Mouse (Mus musculus) erythroblast, embryonic 14.5 days (primary cell): ENCODE measurements around the gene Frmd5. TPM values are rescaled to one million over a fixed set of nuclear protein-coding genes. Genes with fewer than 3 reads are reported as not detected.

Source experiments
- H3K27me3 ChIP-seq: 2 replicates; pipeline ENCODE4 v1.6.1; 2012; ENCODE audit warnings: inconsistent platforms; ENCODE audit not compliant: control insufficient read depth
- H3K36me3 ChIP-seq: 2 replicates; pipeline ENCODE4 v1.6.1; 2012; ENCODE audit warnings: mild to moderate bottlenecking, inconsistent platforms; ENCODE audit not compliant: control insufficient read depth
- H3K4me1 ChIP-seq: 2 replicates; pipeline ENCODE4 v1.6.1; 2012; ENCODE audit warnings: inconsistent platforms; ENCODE audit not compliant: control insufficient read depth
- H3K4me3 ChIP-seq: replicated peaks from 2 replicates; pipeline ENCODE3; 2012; ENCODE audit warnings: moderate library complexity, mild to moderate bottlenecking, inconsistent platforms
- H3K9me3 ChIP-seq: 2 replicates; pipeline ENCODE4 v1.6.1; 2012; ENCODE audit warnings: low read length, inconsistent platforms, mixed read lengths; ENCODE audit not compliant: control insufficient read depth
- GATA1 ChIP-seq: IDR thresholded peaks from 2 replicates; pipeline ENCODE4 v1.6.1; 2012; ENCODE audit warnings: low read length, inconsistent platforms, mixed read lengths
- TAL1 ChIP-seq: IDR thresholded peaks from 3 replicates; pipeline ENCODE4 v1.6.1; 2012; ENCODE audit warnings: low read length, inconsistent platforms, mixed read lengths
- polyA plus RNA-seq: library from polyadenylated mRNA; stranded (reverse); fragments of >175 nt; gene quantifications from 2 replicates; pipeline ENCODE4 v1.2.3, GENCODE M21; 2012

Frmd5 gene
- polyA plus RNA-seq, 1 experiment, result not detected

- Histone ChIP-seq H3K4me1 (no peaks in the 10 kb centered on the region), H3K4me3 (no peak overlapping the region), H3K9me3 (no peaks in the 10 kb centered on the region), H3K36me3 (no peaks in the 10 kb centered on the region), H3K27me3 (no peaks in the 10 kb centered on the region)
- no peak for TF ChIP-seq GATA1
- no peak for TF ChIP-seq TAL1
Observed at GRCm38 (mm10) chr2:121628290-121628689, 178.6 kb downstream of the Frmd5 start.

GRCm38 (mm10) chr2:121625901-121626300, 181.0 kb downstream of the Frmd5 start:
- Histone ChIP-seq H3K9me3 (no peaks in the 10 kb centered on the region), H3K27me3 (no peaks in the 10 kb centered on the region), H3K36me3 (no peaks in the 10 kb centered on the region), H3K4me3 (no peak overlapping the region), H3K4me1 (no peaks in the 10 kb centered on the region)
- TF ChIP-seq GATA1 (no peak), TAL1 (no peak)

DNA sequence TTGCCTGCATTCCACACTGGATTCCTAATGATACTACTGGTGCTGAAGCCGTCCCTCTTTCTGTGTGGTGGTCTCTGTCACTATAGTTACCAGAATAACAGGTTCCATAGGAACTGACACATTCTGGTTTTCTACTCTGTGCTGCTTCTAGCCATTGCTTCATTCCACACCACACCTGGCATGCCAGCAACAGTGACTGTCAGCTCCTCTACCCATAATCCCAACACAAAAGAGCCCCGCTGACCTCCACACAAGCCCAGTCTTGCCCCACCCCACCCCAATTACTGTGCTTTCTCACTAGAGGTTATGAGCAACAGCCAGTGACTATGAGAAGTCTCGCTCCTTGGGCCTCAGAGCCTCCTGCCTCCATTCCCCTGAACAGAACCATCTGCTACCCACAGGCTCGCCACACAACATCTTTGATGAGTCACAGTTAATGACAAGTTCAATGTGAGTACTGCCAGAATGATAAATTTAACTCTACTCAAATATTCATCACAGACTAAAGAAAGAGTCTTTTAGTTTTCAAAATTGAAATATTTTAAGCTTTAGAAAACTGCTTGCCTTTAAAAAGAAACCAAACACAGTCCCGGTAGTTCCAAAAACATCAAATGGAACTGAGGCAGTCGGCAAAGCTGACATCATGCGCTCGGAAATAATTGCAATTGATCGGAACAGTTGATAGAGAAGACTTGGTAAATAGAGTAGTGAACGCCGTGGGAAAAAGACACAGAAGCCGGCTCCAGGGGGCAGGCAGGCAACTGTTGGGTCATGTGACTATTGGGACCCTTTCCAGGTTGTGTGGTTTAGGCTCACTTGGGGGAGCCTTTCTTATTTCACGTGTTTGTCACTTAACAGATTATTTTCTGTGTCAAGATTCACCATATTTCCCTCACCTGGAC, 185.4 kb downstream of the Frmd5 start:
- no peaks in the 10 kb centered on the region for H3K36me3 ChIP-seq
- no peak for TF ChIP-seq TAL1
- no peaks in the 10 kb centered on the region for H3K4me1 ChIP-seq
- H3K27me3 ChIP-seq, result no peaks in the 10 kb centered on the region
- H3K4me3 ChIP-seq, result no peak overlapping the region
- no peaks in the 10 kb centered on the region for H3K9me3 ChIP-seq

GRCm38 (mm10) chr2:121620582-121621261, 186.2 kb downstream of the Frmd5 start:
- Histone ChIP-seq H3K36me3 (no peaks in the 10 kb centered on the region), H3K4me1 (no peaks in the 10 kb centered on the region), H3K9me3 (no peaks in the 10 kb centered on the region), H3K4me3 (no peak overlapping the region), H3K27me3 (no peaks in the 10 kb centered on the region)
- TF ChIP-seq GATA1, result no peak
- TF ChIP-seq TAL1, result no peak

- Histone ChIP-seq H3K4me3 (no peak overlapping the region), H3K4me1 (no peaks in the 10 kb centered on the region), H3K9me3 (no peaks in the 10 kb centered on the region), H3K27me3 (no peaks in the 10 kb centered on the region), H3K36me3 (no peaks in the 10 kb centered on the region)
- no peak for TF ChIP-seq TAL1
- TF ChIP-seq GATA1, result no peak
Observed at GRCm38 (mm10) chr2:121615199-121615559, 191.7 kb downstream of the Frmd5 start.

GRCm38 (mm10) chr2:121614483-121615198, 192.2 kb downstream of the Frmd5 start:
- Histone ChIP-seq H3K4me1 (no peaks in the 10 kb centered on the region), H3K27me3 (peaks cover 3% of the 10 kb centered on the region; the same call in 1 of the 2 replicates), H3K4me3 (no peak overlapping the region), H3K9me3 (no peaks in the 10 kb centered on the region), H3K36me3 (no peaks in the 10 kb centered on the region)
- TF ChIP-seq TAL1 (no peak), GATA1 (no peak)

DNA sequence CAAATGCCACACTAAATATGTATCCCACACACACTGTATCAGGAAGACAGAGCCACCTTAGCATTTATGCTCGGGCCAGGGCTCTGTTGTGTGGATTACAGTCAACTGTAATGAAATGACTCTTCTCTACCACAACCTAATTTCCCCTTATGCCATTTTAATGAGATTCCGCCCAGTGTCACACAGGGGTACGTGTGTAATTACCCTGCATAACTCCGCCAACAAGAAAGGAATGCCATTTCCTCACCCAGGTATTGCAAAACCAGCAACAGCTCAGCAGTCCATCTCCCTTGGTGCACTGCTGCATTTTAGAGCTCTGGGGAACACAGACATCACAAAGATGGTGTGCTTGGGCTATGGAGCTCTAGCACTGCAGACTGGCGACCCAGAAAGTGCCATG, 194.8 kb downstream of the Frmd5 start:
- H3K36me3 ChIP-seq, result no peaks in the 10 kb centered on the region
- TF ChIP-seq TAL1, result no peak
- no peak for TF ChIP-seq GATA1
- no peaks in the 10 kb centered on the region for H3K4me1 ChIP-seq
- H3K4me3 ChIP-seq, result no peak overlapping the region
- peaks cover 3% of the 10 kb centered on the region; the same call in 1 of the 2 replicates for H3K27me3 ChIP-seq
- no peaks in the 10 kb centered on the region for H3K9me3 ChIP-seq

GRCm38 (mm10) chr2:121610008-121610884, 196.6 kb downstream of the Frmd5 start:
- H3K4me3 ChIP-seq, result no peak overlapping the region
- TF ChIP-seq TAL1, result no peak
- no peak for TF ChIP-seq GATA1
- H3K4me1 ChIP-seq, result no peaks in the 10 kb centered on the region
- peaks cover 3% of the 10 kb centered on the region; the same call in 1 of the 2 replicates for H3K27me3 ChIP-seq
- H3K36me3 ChIP-seq, result no peaks in the 10 kb centered on the region
- H3K9me3 ChIP-seq, result no peaks in the 10 kb centered on the region
